Mouse (Mus musculus): Measurements from ENCODE around the gene Dag1. TPM values are rescaled to one million over a fixed set of nuclear protein-coding genes. Genes with fewer than 3 reads are reported as not detected.

Gene Dag1
- total RNA-seq, 2 experiments from 2014 or later: 74.4 to 76.5 TPM

DNA sequence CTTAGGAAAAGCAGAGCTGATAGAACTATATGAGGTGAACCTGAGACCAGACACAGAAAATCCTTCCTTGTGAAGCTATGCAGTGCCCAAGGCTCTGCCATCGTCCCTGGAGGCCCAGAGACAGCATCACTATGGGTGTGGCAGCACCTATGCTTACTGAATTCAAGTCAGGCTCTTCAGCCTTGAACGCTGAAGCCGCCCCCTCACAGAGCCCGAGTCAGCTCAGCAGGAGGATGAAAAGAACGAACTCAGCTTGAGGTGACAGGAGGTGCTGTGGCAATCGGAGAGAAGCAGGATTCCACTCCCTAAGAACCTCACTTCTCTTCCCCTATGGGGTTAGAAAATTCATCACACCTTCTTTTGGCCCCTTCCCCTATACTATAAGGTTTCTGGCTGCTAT lies 76.1 kb downstream of the Dag1 start:
- no peak for DNase-seq (ENCODE audit: low spot score in 2 of 2)
- peak overlapping the region; percentile 81 for H3K4me3 ChIP-seq
- no peak for TF ChIP-seq CTCF (conservative IDR thresholded peaks at IDR 0.05)
- peak overlapping the region; percentile 96 for H3K27ac ChIP-seq

DNA sequence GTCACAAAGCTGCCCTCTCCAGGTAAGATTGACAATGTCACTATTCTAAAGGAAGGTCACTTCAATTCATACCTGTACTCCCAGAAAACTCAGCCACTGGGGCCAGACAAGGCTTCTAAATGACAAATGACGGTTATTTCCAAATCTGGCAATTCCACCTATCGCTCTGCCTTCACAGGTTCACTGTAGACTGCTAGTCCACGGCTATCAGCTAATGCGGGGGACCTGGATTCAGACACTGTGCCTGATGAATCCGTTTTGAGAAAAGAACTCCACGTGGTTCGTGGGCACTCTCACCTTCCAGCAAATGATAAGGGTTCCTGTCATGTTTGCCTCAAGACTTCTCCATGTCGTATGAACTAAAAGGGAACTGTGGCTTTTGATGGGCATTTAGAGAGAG lies 78.0 kb downstream of the Dag1 start:
- no peak for DNase-seq (ENCODE audit: low spot score in 2 of 2)
- TF ChIP-seq CTCF (conservative IDR thresholded peaks at IDR 0.05): no peak
- H3K27ac ChIP-seq: peak overlapping the region; percentile 65
- H3K4me3 ChIP-seq: no peak overlapping the region; the same call in 1 of the 2 replicates

DNA sequence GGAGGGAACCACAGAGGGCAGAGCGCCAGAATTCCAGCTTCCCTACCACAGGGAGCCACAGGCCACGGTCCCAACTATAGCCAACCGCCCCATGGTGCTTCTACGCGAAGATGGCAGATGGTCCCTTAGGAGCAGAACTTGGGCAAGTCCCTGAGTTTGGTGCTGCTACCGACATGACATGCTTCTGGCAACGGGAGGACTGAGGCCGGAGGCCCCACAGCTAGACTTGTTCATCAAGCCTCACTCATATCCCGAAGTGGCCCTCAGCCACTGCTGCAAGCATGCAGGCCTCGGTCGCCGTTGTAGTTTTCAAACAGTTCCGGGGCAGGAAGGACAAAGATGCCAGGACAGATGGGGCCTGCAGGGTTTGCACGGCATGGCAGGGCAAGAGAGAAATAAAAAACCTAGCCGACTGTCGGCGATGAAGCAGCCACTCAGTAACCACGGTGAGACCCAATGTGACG lies 80.2 kb downstream of the Dag1 start:
- no peak for TF ChIP-seq CTCF (conservative IDR thresholded peaks at IDR 0.05)
- DNase-seq (ENCODE audit: low spot score in 2 of 2): no peak
- Histone ChIP-seq H3K4me3 (peak overlapping the region; percentile 41), H3K27ac (peak overlapping the region; percentile 65)

DNA sequence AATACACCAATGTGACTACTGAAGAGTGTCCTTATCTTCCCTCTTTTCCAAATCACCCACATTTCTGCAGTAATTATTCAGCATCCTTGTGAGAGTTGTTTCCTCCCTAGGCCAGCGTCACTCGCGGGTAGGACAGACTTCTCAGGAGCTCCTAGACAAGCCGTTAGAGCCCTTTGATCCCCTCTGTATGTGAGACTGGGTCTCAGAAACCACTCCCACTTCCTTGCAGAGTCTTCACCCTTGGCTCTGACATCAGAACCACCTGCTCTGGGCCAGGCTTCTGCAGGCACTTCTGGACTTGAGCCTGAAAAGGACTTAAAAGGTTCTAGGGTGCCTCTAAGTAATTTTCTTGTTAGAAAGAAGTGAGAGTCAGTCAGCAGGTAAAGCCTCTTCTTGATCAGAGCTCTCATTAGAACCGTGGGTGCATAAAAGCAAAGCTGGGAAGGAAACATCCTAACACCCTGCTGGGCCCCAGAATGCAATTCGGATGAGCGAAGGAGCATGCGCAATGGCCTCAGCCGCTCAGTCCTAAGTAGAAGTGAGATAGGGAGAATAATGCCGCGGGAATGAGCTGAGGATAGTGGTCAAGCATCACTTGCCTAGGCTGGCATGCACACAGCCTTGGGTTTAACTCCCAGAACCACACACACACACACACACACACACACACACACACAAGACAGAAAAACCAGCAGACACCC lies 80.8 kb downstream of the Dag1 start:
- Histone ChIP-seq H3K27ac (peak overlapping the region; percentile 65; the same call in 1 of the 2 replicates), H3K4me3 (peak overlapping the region; percentile 11; the same call in 1 of the 2 replicates)
- no peak for TF ChIP-seq CTCF (conservative IDR thresholded peaks at IDR 0.05)
- no peak for DNase-seq (ENCODE audit: low spot score in 2 of 2)

DNA sequence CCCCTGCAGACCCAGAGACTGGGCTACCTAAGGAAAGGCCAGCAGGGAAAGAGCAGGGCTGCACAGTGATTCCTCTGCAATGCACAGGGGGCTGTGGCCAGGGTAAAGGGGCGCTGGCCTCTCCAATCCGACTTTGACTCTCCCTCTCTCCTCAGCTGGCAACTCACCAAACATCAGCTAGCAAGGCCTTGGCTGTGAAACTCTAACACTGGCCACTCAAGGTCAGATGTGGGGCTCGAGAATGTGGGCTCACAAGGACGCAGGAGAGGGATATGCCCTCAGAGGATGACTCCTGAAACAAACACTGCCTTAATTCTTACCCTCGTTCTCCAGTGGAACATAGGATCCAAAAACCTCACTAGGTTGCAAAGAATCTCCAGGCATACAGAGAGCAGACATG lies 85.4 kb downstream of the Dag1 start:
- TF ChIP-seq CTCF (conservative IDR thresholded peaks at IDR 0.05): no peak
- no peak overlapping the region for H3K4me3 ChIP-seq
- H3K27ac ChIP-seq: peak overlapping the region; percentile 73; the same call in 1 of the 2 replicates
- no peak for DNase-seq (ENCODE audit: low spot score in 2 of 2)

DNA sequence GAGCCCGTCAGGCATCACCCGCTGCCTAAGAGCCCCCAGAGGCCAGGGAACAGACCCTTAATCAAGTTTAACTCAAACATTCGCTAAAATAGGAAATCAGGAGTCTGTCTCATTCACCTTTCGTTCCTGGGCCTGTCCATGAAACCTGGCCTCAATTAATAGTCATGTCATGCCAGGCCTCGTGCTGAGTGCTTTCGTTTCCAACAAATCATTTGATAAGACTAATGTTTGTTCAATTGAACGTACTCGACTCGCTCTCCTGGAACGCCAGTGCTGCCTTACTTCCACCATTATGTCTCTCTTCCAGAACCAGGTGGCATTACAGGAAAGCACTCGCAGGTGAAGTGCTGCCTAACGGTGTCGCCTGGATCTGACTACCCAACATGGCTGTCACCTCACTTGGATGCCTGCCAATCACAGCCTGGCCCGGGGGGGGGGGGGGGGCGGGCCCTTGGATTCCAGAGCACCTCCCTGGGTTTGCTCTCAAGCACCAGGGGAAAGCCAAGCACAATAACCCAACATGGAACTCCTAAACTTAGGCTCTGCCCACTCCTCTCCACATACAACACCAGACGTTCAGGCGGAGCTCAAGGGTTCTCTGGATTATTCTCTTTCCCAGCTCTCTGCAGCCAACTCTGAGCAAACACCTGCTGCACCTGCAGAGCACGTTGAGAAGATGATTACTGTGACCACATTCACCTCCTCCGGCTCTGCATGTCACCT lies 88.5 kb downstream of the Dag1 start:
- H3K27ac ChIP-seq: peak overlapping the region; percentile 78
- H3K4me3 ChIP-seq: no peak overlapping the region
- no peak for DNase-seq (ENCODE audit: low spot score in 2 of 2)
- TF ChIP-seq CTCF (conservative IDR thresholded peaks at IDR 0.05): no peak

DNA sequence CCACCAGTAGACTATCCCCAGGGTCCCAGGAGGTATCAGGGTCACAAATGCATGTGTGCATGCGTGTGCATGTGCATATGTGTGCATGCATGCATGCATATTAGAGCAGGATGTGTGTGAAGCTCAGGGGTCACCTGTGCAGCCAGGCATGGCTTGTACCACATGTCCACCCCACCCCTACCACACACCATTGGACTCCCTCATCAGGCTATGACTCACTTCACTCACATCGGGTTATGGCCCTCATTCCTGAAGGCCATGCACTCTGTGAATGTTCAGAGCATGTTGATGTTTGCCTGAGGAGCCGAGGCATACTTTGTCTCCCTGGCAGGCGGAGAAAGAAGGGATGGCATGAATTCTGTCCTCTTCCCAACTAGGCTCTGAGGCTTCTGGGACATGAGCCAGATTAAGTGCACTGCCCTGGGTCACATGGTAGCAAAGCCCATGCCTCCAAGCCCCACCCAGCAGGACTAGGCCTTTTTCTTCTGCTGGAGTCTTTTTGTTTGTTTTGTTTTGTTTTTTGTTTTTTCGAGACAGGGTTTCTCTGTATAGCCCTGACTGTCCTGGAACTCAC lies 90.9 kb downstream of the Dag1 start:
- H3K4me3 ChIP-seq: no peak overlapping the region
- peak overlapping the region; percentile 78 for H3K27ac ChIP-seq
- DNase-seq (ENCODE audit: low spot score in 2 of 2): no peak
- TF ChIP-seq CTCF (conservative IDR thresholded peaks at IDR 0.05): no peak

DNA sequence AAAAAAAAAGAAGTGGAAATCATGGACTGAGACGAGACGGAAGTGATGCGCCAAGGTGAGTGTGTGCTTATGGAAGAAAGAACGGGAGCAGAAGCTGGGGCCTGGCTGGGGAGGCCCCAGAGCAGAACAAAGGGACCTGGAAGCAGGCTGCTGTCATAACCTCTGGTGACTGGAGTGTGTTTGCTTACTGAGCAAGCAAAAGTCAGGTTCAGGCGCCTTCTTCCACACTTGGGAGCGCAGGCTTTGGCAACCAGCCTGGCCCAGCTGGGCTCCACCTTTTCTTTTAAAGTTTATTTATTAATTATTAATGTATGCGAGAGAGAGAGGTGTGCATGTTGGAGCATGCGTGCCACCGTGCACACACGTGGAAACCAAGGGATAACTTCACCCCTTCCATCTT lies 94.0 kb downstream of the Dag1 start:
- peak overlapping the region; percentile 53; the same call in 1 of the 2 replicates for H3K27ac ChIP-seq
- H3K4me3 ChIP-seq: no peak overlapping the region
- no peak for DNase-seq (ENCODE audit: low spot score in 2 of 2)
- no peak for TF ChIP-seq CTCF (conservative IDR thresholded peaks at IDR 0.05)

DNA sequence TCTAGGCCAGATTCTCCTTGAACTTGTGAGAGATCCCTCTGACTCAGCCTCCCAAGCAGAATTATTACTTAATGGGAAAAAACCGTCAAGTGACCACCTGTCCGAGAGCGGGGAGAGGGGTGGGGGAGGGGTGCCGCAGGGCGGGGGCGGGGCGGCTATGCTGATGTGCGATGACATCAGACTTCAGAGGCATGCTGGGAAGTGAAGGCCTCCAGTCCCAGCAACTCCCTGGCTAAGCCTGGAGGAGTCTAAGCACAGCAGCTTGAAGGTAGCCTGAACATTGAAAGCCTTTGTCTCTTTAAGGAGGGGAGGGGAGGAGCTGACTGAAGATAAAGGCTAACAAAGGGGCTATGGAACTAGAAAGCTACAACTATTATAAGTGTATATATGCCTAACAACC lies 98.6 kb downstream of the Dag1 start:
- Histone ChIP-seq H3K4me3 (no peak overlapping the region), H3K27ac (no peak overlapping the region)
- DNase-seq (ENCODE audit: low spot score in 2 of 2): no peak
- no peak for TF ChIP-seq CTCF (conservative IDR thresholded peaks at IDR 0.05)

DNA sequence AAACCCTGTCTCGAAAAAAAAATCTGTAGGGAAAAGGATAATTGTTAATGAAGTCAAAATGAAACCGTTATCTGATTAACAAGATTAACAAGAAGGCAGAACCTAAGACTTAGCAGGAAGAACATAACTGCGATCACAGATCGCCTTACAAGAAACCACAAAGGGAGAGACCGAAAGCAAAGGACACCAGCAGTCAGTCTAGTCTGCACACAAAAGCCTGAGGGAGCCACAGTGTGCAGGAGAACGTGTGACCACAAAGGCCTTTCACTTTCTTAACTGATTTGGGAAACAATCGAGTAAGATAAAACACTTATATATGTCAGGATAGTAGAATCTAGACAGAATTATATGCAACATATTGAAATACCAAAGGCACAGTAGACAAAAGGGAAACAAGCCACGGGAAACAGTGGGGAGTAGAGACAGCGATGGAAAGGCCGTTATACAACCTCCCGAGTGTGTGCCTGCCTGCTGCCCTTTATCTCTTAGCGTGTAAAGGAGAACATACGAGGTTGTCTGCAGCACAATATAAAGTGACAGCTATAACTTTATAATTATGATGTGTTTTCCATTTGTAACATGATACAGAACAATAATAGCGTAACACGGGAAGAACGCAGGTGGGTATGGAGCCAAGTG lies 100.0 kb downstream of the Dag1 start:
- Histone ChIP-seq H3K27ac (peak overlapping the region; percentile 70), H3K4me3 (no peak overlapping the region)
- no peak for DNase-seq (ENCODE audit: low spot score in 2 of 2)
- no peak for TF ChIP-seq CTCF (conservative IDR thresholded peaks at IDR 0.05)

DNA sequence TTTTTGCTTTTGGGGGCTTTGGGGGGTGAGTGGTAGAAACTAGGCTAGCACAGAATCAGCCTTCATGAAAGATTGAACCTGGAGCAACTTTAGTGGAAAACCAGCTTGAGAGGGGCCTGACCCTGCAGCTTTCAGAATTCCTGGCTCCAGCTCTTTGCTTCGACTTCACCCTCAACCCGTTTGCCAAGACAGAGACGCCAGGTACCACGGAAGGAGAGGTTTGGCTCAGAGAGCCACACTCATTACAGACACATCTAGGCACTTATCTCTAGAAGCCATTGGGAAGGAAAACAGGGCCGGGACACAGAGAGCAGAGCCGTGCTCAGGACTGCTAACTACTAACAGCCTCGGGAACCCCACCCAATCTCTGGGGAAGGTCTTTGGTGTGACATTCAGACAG lies 105.9 kb downstream of the Dag1 start:
- no peak for DNase-seq (ENCODE audit: low spot score in 2 of 2)
- no peak for TF ChIP-seq CTCF (conservative IDR thresholded peaks at IDR 0.05)
- Histone ChIP-seq H3K27ac (peak overlapping the region; percentile 96), H3K4me3 (no peak overlapping the region)

DNA sequence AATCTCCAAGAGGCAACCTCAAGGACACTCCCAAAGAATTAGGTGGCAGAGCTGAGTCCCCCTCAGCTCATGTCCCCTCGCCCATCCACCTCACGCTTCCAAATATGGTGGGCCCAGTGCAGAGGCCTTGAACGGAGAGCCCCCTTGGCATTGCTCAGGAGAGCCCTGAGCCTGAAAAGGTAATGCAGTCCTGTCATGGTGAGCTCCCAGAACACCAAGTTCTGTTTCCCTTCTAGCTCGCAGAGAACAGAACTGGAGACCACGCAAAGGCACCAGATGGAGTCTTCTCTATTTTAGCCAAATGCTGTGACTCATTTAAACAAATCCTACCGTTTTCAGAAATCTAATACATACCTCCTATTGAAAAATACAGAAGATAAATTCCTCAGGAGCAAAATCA lies 106.3 kb downstream of the Dag1 start:
- peak overlapping the region; percentile 96 for H3K27ac ChIP-seq
- peak; percentile 60 to 85 for DNase-seq (ENCODE audit: low spot score in 2 of 2)
- no peak overlapping the region for H3K4me3 ChIP-seq
- TF ChIP-seq CTCF (conservative IDR thresholded peaks at IDR 0.05): no peak

DNA sequence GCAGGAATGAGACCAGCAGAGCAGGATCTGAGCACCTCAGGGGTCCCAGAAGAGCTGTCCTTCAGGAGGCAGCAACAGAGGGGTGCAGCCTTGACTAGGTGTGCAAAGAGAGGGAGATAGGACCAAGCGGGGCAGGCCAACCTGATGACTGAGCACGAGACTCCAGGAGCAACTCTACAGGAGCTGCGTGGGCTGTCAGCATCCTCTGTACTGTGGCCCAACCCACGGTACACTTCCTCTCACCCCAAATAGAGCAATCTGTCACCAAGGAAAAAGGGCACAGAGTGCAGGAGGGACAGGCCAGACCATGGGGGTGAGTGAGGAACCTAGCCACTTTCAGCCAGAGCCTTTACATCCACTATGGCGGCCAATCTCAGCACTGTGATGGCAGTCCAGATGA lies 107.0 kb downstream of the Dag1 start:
- no peak for TF ChIP-seq CTCF (conservative IDR thresholded peaks at IDR 0.05)
- Histone ChIP-seq H3K27ac (peak overlapping the region; percentile 96), H3K4me3 (no peak overlapping the region)
- no peak for DNase-seq (ENCODE audit: low spot score in 2 of 2)
